Mouse (Mus musculus): ENCODE data around the gene Taldo1. TPM values are rescaled to one million over a fixed set of nuclear protein-coding genes. Genes with fewer than 3 reads are reported as not detected.

Gene Taldo1
- polyA plus RNA-seq, 1 experiment: 210 TPM

GRCm38 (mm10) chr7:141390326-141391259 is 1.4 kb upstream of the Taldo1 start:
- TF ChIP-seq EP300 (IDR thresholded peaks at IDR 0.05; ENCODE audit: insufficient read depth, low read depth, low read length) (no peak), CTCF (IDR thresholded peaks at IDR 0.05; ENCODE audit: low read depth, low read length) (no peak), POLR2A (IDR thresholded peaks at IDR 0.05; ENCODE audit: insufficient read depth, low read length) (no peak)

GRCm38 (mm10) chr7:141392552-141393222 is 688 bp downstream of the Taldo1 start:
- Histone ChIP-seq H3K36me3 (ENCODE audit: control insufficient read depth, insufficient read depth, low read length, poor library complexity, severe bottlenecking) (peaks cover 15% of the 10 kb centered on the region), H3K27me3 (ENCODE audit: control insufficient read depth, insufficient read depth, low read length, poor library complexity, severe bottlenecking) (no peaks in the 10 kb centered on the region), H3K4me1 (ENCODE audit: control insufficient read depth, insufficient read depth, low read length) (peaks cover 4% of the 10 kb centered on the region), H3K4me3 (ENCODE audit: low read depth, low read length) (peak overlapping the region; percentile 93), H3K9me3 (replicated peaks; ENCODE audit: control insufficient read depth, insufficient read depth, low read length, poor library complexity, severe bottlenecking) (no peaks in the 10 kb centered on the region), H3K27ac (ENCODE audit: insufficient read depth, low read length) (no peak overlapping the region; the same call in 1 of the 2 replicates), H3K9ac (ENCODE audit: low read depth, poor library complexity, severe bottlenecking) (peak overlapping the region; percentile 61)
- TF ChIP-seq POLR2A (IDR thresholded peaks at IDR 0.05; ENCODE audit: insufficient read depth, low read length): no peak
- TF ChIP-seq CTCF (IDR thresholded peaks at IDR 0.05; ENCODE audit: low read depth, low read length): no peak
- no peak for TF ChIP-seq EP300 (IDR thresholded peaks at IDR 0.05; ENCODE audit: insufficient read depth, low read depth, low read length)

More at GRCm38 (mm10) chr7:141390326-141391259, 1.4 kb upstream of the Taldo1 start:
- no peak overlapping the region for H3K9ac ChIP-seq (ENCODE audit: low read depth, poor library complexity, severe bottlenecking)
- peaks cover 4% of the 10 kb centered on the region for H3K4me1 ChIP-seq (ENCODE audit: control insufficient read depth, insufficient read depth, low read length)
- H3K4me3 ChIP-seq (ENCODE audit: low read depth, low read length): no peak overlapping the region
- no peak overlapping the region for H3K27ac ChIP-seq (ENCODE audit: insufficient read depth, low read length)
- no peaks in the 10 kb centered on the region for H3K9me3 ChIP-seq (replicated peaks; ENCODE audit: control insufficient read depth, insufficient read depth, low read length, poor library complexity, severe bottlenecking)
- H3K27me3 ChIP-seq (ENCODE audit: control insufficient read depth, insufficient read depth, low read length, poor library complexity, severe bottlenecking): no peaks in the 10 kb centered on the region
- no peaks in the 10 kb centered on the region for H3K36me3 ChIP-seq (ENCODE audit: control insufficient read depth, insufficient read depth, low read length, poor library complexity, severe bottlenecking)

- Histone ChIP-seq H3K9me3 (replicated peaks; ENCODE audit: control insufficient read depth, insufficient read depth, low read length, poor library complexity, severe bottlenecking) (no peaks in the 10 kb centered on the region), H3K27me3 (ENCODE audit: control insufficient read depth, insufficient read depth, low read length, poor library complexity, severe bottlenecking) (no peaks in the 10 kb centered on the region), H3K4me3 (ENCODE audit: low read depth, low read length) (no peak overlapping the region), H3K27ac (ENCODE audit: insufficient read depth, low read length) (no peak overlapping the region), H3K36me3 (ENCODE audit: control insufficient read depth, insufficient read depth, low read length, poor library complexity, severe bottlenecking) (peaks cover 29% of the 10 kb centered on the region), H3K4me1 (ENCODE audit: control insufficient read depth, insufficient read depth, low read length) (peaks cover 4% of the 10 kb centered on the region), H3K9ac (ENCODE audit: low read depth, poor library complexity, severe bottlenecking) (no peak overlapping the region)
- no peak for TF ChIP-seq POLR2A (IDR thresholded peaks at IDR 0.05; ENCODE audit: insufficient read depth, low read length)
- TF ChIP-seq EP300 (IDR thresholded peaks at IDR 0.05; ENCODE audit: insufficient read depth, low read depth, low read length): no peak
- no peak for TF ChIP-seq CTCF (IDR thresholded peaks at IDR 0.05; ENCODE audit: low read depth, low read length)
Observed at GRCm38 (mm10) chr7:141394158-141394557, 2.2 kb downstream of the Taldo1 start.

GRCm38 (mm10) chr7:141394771-141395170 is 2.8 kb downstream of the Taldo1 start:
- Histone ChIP-seq H3K36me3 (ENCODE audit: control insufficient read depth, insufficient read depth, low read length, poor library complexity, severe bottlenecking) (peaks cover 34% of the 10 kb centered on the region), H3K4me3 (ENCODE audit: low read depth, low read length) (no peak overlapping the region), H3K9me3 (replicated peaks; ENCODE audit: control insufficient read depth, insufficient read depth, low read length, poor library complexity, severe bottlenecking) (no peaks in the 10 kb centered on the region), H3K4me1 (ENCODE audit: control insufficient read depth, insufficient read depth, low read length) (peaks cover 4% of the 10 kb centered on the region), H3K27ac (ENCODE audit: insufficient read depth, low read length) (no peak overlapping the region), H3K27me3 (ENCODE audit: control insufficient read depth, insufficient read depth, low read length, poor library complexity, severe bottlenecking) (no peaks in the 10 kb centered on the region), H3K9ac (ENCODE audit: low read depth, poor library complexity, severe bottlenecking) (no peak overlapping the region)
- TF ChIP-seq CTCF (IDR thresholded peaks at IDR 0.05; ENCODE audit: low read depth, low read length) (peak; percentile 92), POLR2A (IDR thresholded peaks at IDR 0.05; ENCODE audit: insufficient read depth, low read length) (no peak)

- H3K9me3 ChIP-seq (replicated peaks; ENCODE audit: control insufficient read depth, insufficient read depth, low read length, poor library complexity, severe bottlenecking): no peaks in the 10 kb centered on the region
- peaks cover 39% of the 10 kb centered on the region for H3K36me3 ChIP-seq (ENCODE audit: control insufficient read depth, insufficient read depth, low read length, poor library complexity, severe bottlenecking)
Observed at GRCm38 (mm10) chr7:141395348-141395747, 3.3 kb downstream of the Taldo1 start.

More at GRCm38 (mm10) chr7:141395348-141395747, 3.3 kb downstream of the Taldo1 start:
- no peak for TF ChIP-seq CTCF (IDR thresholded peaks at IDR 0.05; ENCODE audit: low read depth, low read length)
- no peak for TF ChIP-seq POLR2A (IDR thresholded peaks at IDR 0.05; ENCODE audit: insufficient read depth, low read length)
- TF ChIP-seq EP300 (IDR thresholded peaks at IDR 0.05; ENCODE audit: insufficient read depth, low read depth, low read length): no peak
- no peak overlapping the region for H3K4me3 ChIP-seq (ENCODE audit: low read depth, low read length)
- no peak overlapping the region for H3K27ac ChIP-seq (ENCODE audit: insufficient read depth, low read length)
- peaks cover 4% of the 10 kb centered on the region for H3K4me1 ChIP-seq (ENCODE audit: control insufficient read depth, insufficient read depth, low read length)
- no peak overlapping the region for H3K9ac ChIP-seq (ENCODE audit: low read depth, poor library complexity, severe bottlenecking)
- H3K27me3 ChIP-seq (ENCODE audit: control insufficient read depth, insufficient read depth, low read length, poor library complexity, severe bottlenecking): no peaks in the 10 kb centered on the region
